Mouse (Mus musculus): ENCODE data around the gene Mrpl42. TPM values are rescaled to one million over a fixed set of nuclear protein-coding genes. Genes with fewer than 3 reads are reported as not detected.

Gene Mrpl42
- polyA plus RNA-seq, 1 experiment from 2014 or later: 233 TPM

GRCm38 (mm10) chr10:95445104-95446056 is 56.4 kb downstream of the Mrpl42 start:
- Histone ChIP-seq H3K9me3 (ENCODE audit: control insufficient read depth) (no peaks in the 10 kb centered on the region), H3K36me3 (ENCODE audit: control insufficient read depth, insufficient read depth) (no peaks in the 10 kb centered on the region), H3K4me3 (ENCODE audit: low read depth, low read length) (no peak overlapping the region), H3K9ac (ENCODE audit: low read depth, low read length) (no peak overlapping the region), H3K27ac (ENCODE audit: low read depth, low read length) (no peak overlapping the region), H3K4me2 (replicated peaks; ENCODE audit: low read depth) (no peak overlapping the region), H3K4me1 (replicated peaks; ENCODE audit: control insufficient read depth, insufficient read depth, low read length) (no peaks in the 10 kb centered on the region), H3K27me3 (replicated peaks; ENCODE audit: control insufficient read depth, insufficient read depth, low read length) (no peaks in the 10 kb centered on the region)
- ATAC-seq: no peak
- no peak for TF ChIP-seq CTCF (IDR thresholded peaks at IDR 0.05; ENCODE audit: low read depth)
- WGBS: 77% methylated on average over 18 of the region's 18 CpGs

GRCm38 (mm10) chr10:95442334-95442733 is 59.4 kb downstream of the Mrpl42 start:
- no peaks in the 10 kb centered on the region for H3K4me1 ChIP-seq (replicated peaks; ENCODE audit: control insufficient read depth, insufficient read depth, low read length)
- no peaks in the 10 kb centered on the region for H3K9me3 ChIP-seq (ENCODE audit: control insufficient read depth)
- no peaks in the 10 kb centered on the region for H3K27me3 ChIP-seq (replicated peaks; ENCODE audit: control insufficient read depth, insufficient read depth, low read length)
- 76% methylated on average over 4 of the region's 4 CpGs for WGBS
- no peak for ATAC-seq
- H3K36me3 ChIP-seq (ENCODE audit: control insufficient read depth, insufficient read depth): no peaks in the 10 kb centered on the region
- TF ChIP-seq CTCF (IDR thresholded peaks at IDR 0.05; ENCODE audit: low read depth): no peak
- no peak overlapping the region for H3K27ac ChIP-seq (ENCODE audit: low read depth, low read length)
- no peak overlapping the region for H3K9ac ChIP-seq (ENCODE audit: low read depth, low read length)
- H3K4me2 ChIP-seq (replicated peaks; ENCODE audit: low read depth): no peak overlapping the region
- H3K4me3 ChIP-seq (ENCODE audit: low read depth, low read length): no peak overlapping the region

DNA sequence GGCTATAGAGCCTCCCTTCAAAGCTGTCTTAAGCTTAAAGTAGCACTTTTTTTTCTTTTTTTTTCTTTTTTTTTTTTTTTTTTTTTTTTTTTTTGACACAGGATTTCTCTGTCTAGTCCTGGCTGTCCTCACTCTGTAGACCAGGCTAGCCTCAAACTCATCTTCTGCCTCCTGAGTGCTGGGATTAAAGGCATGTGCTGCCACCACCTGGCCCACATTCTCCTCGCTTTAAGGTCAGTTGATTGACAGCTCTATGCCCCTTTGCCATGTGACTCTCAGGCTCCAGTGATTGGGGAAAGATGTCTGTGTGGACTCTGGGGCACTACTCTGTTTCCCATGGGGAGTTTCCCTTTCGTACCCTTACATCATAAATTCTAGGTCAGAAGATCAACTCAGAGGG is 61.2 kb downstream of the Mrpl42 start:
- Histone ChIP-seq H3K9me3 (ENCODE audit: control insufficient read depth) (no peaks in the 10 kb centered on the region), H3K4me1 (replicated peaks; ENCODE audit: control insufficient read depth, insufficient read depth, low read length) (no peaks in the 10 kb centered on the region), H3K27ac (ENCODE audit: low read depth, low read length) (no peak overlapping the region), H3K9ac (ENCODE audit: low read depth, low read length) (no peak overlapping the region), H3K4me2 (replicated peaks; ENCODE audit: low read depth) (no peak overlapping the region), H3K27me3 (replicated peaks; ENCODE audit: control insufficient read depth, insufficient read depth, low read length) (no peaks in the 10 kb centered on the region), H3K36me3 (ENCODE audit: control insufficient read depth, insufficient read depth) (no peaks in the 10 kb centered on the region), H3K4me3 (ENCODE audit: low read depth, low read length) (no peak overlapping the region)
- 39% methylated on average over 2 of the region's 2 CpGs for WGBS
- ATAC-seq: peak; percentile 22; the same call in 1 of the 2 replicates
- TF ChIP-seq CTCF (IDR thresholded peaks at IDR 0.05; ENCODE audit: low read depth): peak; percentile 46

DNA sequence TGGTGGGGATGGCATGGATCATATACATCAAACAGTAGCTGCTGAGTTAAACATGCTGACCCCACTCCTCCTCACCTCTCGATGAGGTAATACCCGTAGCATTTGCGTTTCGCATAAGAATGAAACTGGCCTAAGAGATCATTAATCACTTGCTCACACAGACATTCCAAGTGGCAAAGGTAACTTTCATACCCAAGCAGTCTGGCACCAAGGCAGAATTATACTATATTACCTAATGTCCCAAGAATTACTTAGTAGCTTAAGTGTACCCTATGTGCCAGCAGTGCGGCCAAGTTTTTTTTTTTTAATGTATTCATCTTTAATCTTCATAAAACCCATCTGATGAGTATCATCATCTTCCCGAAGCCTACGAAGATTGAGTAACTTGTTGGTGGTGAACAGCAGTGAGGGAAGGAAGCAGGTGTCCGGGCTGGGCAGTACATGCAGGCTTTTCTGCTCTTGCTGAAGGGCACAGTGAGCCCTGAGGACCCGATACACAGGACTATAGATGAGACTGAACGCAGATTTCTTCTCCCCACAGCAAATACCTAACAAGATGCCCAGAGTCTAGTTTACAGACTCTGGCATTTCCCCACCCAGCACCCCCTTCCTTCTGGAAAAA is 61.9 kb downstream of the Mrpl42 start:
- no peak overlapping the region for H3K4me2 ChIP-seq (replicated peaks; ENCODE audit: low read depth)
- no peaks in the 10 kb centered on the region for H3K36me3 ChIP-seq (ENCODE audit: control insufficient read depth, insufficient read depth)
- H3K9ac ChIP-seq (ENCODE audit: low read depth, low read length): no peak overlapping the region
- no peak for ATAC-seq
- H3K27ac ChIP-seq (ENCODE audit: low read depth, low read length): no peak overlapping the region
- H3K9me3 ChIP-seq (ENCODE audit: control insufficient read depth): no peaks in the 10 kb centered on the region
- no peak overlapping the region for H3K4me3 ChIP-seq (ENCODE audit: low read depth, low read length)
- H3K27me3 ChIP-seq (replicated peaks; ENCODE audit: control insufficient read depth, insufficient read depth, low read length): no peaks in the 10 kb centered on the region
- WGBS: 83% methylated on average over 10 of the region's 10 CpGs
- no peaks in the 10 kb centered on the region for H3K4me1 ChIP-seq (replicated peaks; ENCODE audit: control insufficient read depth, insufficient read depth, low read length)
- no peak for TF ChIP-seq CTCF (IDR thresholded peaks at IDR 0.05; ENCODE audit: low read depth)

- TF ChIP-seq CTCF (IDR thresholded peaks at IDR 0.05; ENCODE audit: low read depth): no peak
- Histone ChIP-seq H3K27ac (ENCODE audit: low read depth, low read length) (no peak overlapping the region), H3K4me2 (replicated peaks; ENCODE audit: low read depth) (no peak overlapping the region), H3K27me3 (replicated peaks; ENCODE audit: control insufficient read depth, insufficient read depth, low read length) (no peaks in the 10 kb centered on the region), H3K9ac (ENCODE audit: low read depth, low read length) (no peak overlapping the region), H3K36me3 (ENCODE audit: control insufficient read depth, insufficient read depth) (no peaks in the 10 kb centered on the region), H3K4me1 (replicated peaks; ENCODE audit: control insufficient read depth, insufficient read depth, low read length) (no peaks in the 10 kb centered on the region), H3K9me3 (ENCODE audit: control insufficient read depth) (no peaks in the 10 kb centered on the region), H3K4me3 (ENCODE audit: low read depth, low read length) (no peak overlapping the region)
- 23% methylated on average over 11 of the region's 11 CpGs for WGBS
- ATAC-seq: no peak
These were observed 62.8 kb downstream of the Mrpl42 start for GRCm38 (mm10) chr10:95438941-95439340.

Other genes with a start within 250 kb of the Mrpl42 start
- gene Cradd, start 177.8 kb downstream of the Mrpl42 start, polyA plus RNA-seq (2015; fragmentation: Nextera tagmentation; extraction: Ambion mirVana): 11.9 and 12.5 TPM in 2 replicates
- gene Socs2, start 84.8 kb downstream of the Mrpl42 start, polyA plus RNA-seq (2015; fragmentation: Nextera tagmentation; extraction: Ambion mirVana): 158 and 160 TPM in 2 replicates
- gene Ube2n, start 13.2 kb upstream of the Mrpl42 start, polyA plus RNA-seq (2015; fragmentation: Nextera tagmentation; extraction: Ambion mirVana): 154 and 167 TPM in 2 replicates
- gene Nudt4, start 62.2 kb upstream of the Mrpl42 start, polyA plus RNA-seq (2015; fragmentation: Nextera tagmentation; extraction: Ambion mirVana): 105 and 107 TPM in 2 replicates
- not detected in 2 replicates for gene Anapc15-ps, start 171.5 kb upstream of the Mrpl42 start, polyA plus RNA-seq (2015; fragmentation: Nextera tagmentation; extraction: Ambion mirVana)

All from intestine, postnatal 0 days (tissue).